Mouse (Mus musculus) megakaryocyte progenitor cell, adult 5-6 weeks (primary cell): ENCODE results near the gene Dst. TPM values are rescaled to one million over a fixed set of nuclear protein-coding genes. Genes with fewer than 3 reads are reported as not detected.

ENCODE experiments used
- ATAC-seq: replicated peaks from 2 replicates; pipeline ENCODE4 v1.8.0; 2016; ENCODE audit warnings: mild to moderate bottlenecking, moderate TSS enrichment, inconsistent platforms; ENCODE audit not compliant: poor library complexity
- total RNA-seq, 2 experiments: library from RNA; stranded (forward) in 1 of 2; stranded (reverse) in 1 of 2; fragments of 157-497, 149-512 nt in 1 of 2; fragments of 200-1000 nt in 1 of 2; gene quantifications; 2 replicates each; pipeline versions ENCODE4 v1.2.3 to v1.2.4; 2015 to 2017

The Dst gene
- total RNA-seq, 2 experiments from 2014 or later, result 1.3 to 3.2 TPM

DNA sequence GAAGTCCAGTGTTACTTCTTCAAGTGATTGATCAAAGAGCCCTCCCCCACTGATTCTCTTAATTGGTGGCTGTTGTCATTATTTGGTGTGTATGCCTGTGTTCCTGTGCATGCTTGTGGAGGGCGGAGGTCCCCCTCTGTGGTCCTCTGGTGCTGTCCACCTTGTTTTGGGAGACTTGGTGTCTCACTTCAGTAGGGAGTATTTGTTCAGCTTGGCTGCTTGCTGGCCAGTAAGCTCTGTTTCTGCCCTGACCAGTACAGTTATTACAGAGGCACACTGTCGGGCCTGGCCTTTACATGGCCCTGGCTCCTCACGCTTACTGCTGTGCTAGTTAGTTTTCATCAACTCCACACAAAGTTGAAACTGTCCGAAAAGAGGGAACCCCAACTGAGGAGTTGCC, 109.3 kb downstream of the Dst start:
- no peak for ATAC-seq

DNA sequence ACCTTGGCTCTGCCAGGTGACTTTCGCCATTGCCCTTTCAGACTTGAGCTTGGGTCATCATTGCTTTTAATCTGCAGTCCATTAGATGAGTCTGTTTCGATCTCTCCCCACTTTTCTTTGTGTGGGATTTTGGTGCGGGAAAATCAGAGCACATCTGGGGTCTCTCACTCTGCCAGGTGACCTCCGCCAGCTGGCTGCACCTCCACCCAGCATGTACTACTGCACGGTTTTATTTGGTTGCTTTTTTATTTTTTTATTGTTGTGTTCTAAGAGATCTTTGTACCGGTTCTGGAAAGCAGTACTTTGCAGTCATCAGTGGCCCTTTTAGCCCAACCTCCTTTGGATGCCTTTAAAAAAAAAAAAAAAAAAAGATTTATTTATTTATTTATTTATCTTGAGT, 112.6 kb downstream of the Dst start:
- no peak for ATAC-seq

DNA sequence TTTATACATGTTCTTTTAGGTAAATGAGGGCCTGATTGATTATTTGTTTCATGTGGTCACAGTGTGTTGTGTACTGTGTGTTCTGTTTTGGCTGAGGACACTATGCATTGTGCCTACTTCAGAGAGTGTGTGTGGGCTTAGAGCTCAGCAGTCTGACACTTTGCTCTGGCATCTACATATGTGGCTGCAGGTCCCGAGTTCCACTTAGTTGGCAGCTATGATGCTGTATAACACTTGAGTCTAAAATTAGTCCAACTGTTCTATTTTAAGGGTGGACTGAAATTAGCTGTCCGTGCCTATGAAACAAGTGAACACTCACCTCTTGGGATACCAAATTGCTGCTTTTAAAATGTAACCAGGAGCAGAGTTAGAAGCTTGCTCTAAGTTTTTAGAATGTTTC, 113.5 kb downstream of the Dst start:
- ATAC-seq, result 0 out of 2 replicates have a peak, but pooled peaks have one; percentile 20

DNA sequence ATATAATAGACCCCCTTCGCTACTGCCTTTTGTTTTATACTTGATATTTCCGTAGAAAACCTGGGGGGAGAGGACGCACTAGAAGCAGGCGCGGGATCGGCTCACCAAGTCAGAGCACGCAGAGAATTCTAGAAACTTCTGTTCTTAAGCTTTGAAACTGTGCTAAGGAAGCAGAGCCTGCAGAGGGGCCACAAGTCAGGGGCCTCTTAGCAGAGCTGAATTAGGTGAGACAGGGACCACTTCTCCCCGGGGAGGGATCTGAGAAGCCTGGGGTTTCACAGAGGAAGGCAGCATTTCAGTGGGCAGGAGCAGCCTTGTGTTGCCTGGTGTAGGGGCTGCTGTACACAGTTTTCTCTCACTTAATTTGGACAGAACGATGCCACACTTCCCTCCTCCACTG, 115.1 kb downstream of the Dst start:
- ATAC-seq, result no peak

GRCm38 (mm10) chr1:34025879-34026278, 117.9 kb downstream of the Dst start:
- no peak for ATAC-seq

GRCm38 (mm10) chr1:34028722-34029121, 120.7 kb downstream of the Dst start:
- peak; percentile 75 for ATAC-seq

GRCm38 (mm10) chr1:34030330-34031021, 122.5 kb downstream of the Dst start:
- no peak for ATAC-seq

GRCm38 (mm10) chr1:34033052-34033451, 125.0 kb downstream of the Dst start:
- no peak for ATAC-seq

- ATAC-seq, result no peak
Observed at GRCm38 (mm10) chr1:34033478-34033877, 125.5 kb downstream of the Dst start.

- no peak for ATAC-seq
Observed at GRCm38 (mm10) chr1:34033958-34034357, 125.9 kb downstream of the Dst start.

DNA sequence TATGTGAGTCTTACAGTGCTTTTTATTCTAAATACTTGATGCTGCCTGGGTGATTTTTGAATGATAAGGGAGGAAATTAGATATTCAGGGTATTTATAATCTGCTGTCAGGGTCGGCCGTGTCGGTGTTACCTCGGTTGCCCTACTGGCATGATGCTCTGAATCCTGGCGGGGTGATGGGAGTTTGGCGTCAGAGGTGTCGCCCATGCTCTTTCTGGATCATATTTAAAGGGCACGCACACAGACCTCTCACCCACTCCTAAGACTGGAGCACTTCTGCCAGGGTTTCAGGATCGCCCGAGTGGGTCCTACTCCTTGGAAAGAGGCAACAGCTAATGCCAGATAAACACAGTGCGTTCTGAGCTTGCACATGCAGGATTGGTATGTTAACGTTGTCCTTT, 128.1 kb downstream of the Dst start:
- no peak for ATAC-seq

DNA sequence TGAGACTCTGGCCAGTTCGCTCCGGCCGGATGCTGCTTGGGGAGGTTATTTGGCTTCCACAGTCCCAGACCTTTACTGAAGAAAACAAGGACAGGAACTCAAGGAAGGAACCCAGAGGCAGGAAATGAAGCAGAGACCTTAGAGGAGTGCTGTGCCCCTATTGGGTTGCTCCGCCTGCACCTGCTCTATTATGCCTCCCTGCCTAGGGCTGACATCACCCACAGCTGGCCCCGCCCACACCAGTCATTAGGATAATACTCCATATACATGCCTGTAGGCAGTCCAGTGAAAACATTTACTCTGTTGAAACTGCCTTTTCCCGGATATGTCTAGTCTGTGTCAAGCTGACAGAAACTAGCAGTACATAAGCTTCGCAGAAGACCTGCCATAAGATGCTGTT, 130.5 kb downstream of the Dst start:
- ATAC-seq, result no peak

- no peak for ATAC-seq
Observed at GRCm38 (mm10) chr1:34040049-34040448, 132.0 kb downstream of the Dst start.

- ATAC-seq, result no peak
Observed at GRCm38 (mm10) chr1:34040901-34041721, 133.1 kb downstream of the Dst start.

DNA sequence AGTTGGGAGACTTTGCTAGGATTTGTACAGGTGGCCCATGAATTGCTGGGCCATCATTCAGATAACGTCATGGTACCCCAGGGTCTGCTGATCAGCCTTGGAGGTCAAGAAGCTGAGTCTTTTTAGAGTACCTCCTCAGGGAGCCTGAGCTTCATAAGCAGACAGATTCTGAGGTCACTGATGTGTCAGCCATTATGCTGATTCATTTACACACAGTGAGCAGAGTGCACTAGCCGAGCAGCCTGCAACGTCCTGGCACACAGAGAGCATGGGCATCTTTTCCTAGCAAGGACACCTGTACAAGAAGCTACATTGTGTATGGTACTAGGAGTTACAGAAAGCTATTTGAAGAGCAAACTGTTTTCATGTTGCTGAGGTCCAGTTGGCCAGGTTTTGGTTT, 134.3 kb downstream of the Dst start:
- ATAC-seq, result no peak

DNA sequence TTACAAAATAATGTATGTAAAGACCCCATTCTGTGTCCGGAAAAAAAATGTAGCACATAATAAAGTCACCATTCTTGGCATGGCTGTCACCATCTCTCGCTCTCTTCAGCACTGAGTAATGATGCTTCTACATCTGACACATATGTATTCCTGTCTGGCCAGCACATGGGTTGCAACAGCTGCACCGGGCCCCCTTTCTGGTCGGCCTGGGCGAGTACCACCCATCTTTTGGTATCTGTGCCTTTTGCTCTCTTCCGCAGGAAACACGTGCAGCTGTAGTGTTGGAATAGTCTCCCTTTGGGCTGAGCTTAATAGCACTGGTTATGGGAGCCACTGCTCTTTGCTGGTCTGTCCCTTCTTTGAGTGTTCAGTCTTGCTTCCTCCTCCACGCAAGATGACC, 135.3 kb downstream of the Dst start:
- ATAC-seq, result no peak

GRCm38 (mm10) chr1:34043836-34044550, 136.0 kb downstream of the Dst start:
- no peak for ATAC-seq

DNA sequence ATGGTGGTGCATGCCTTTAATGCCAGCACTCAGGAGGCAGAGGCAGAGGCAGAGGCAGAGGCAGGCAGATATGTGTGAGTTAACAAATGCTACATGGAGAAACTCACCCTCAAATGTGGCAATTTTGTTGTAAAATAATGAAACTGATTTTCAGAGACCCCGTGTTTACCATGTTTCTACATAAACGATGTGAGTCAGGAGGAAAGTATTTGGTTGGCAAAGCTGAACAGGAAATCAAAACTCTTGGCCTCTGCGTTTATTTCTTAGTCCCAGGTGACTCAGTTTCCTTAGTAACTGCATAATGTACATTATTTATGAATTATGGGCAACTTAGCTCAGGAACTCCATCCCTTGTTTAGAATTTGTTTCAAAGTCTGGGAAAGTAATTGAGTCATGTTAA, 136.7 kb downstream of the Dst start:
- no peak for ATAC-seq

DNA sequence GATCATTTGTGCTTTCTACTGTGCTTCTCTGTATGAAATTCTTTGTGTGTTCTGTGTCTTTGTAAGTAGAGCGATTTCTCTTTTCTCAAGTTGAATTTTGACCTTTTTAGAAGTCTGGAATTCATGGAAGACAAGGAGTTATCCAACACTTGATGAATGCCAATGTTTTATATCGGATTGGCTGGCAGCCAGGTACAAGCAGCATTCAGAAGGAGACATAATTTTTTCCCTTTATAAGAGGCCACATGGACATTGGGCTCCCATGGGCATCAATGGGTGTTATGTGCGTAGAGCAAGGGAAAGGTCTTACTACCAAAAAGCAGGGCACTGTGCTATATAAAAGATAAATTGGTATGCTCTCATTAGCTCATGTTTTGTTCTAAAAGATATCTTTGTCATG, 139.3 kb downstream of the Dst start:
- no peak for ATAC-seq

DNA sequence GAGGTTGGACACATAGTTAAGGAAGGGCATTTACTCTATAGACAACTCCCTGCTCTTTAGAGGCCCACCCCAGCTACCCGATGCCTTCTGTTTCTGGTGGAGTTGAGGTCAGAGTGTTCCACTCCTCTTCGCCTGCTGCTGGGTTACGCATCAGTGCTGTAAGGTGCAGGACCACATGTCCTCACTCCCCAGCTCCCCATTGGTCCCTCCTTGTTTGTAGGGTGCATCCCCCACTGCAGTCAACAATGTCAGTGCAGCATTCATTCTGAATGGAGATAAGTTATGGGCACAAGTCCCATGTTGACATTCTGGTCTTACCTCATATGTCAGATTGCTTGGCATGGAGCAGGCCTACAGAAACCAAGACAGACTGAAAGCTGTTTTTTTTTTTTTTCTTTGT, 143.2 kb downstream of the Dst start:
- no peak for ATAC-seq

- ATAC-seq, result no peak
Observed at GRCm38 (mm10) chr1:34052422-34052821, 144.4 kb downstream of the Dst start.

DNA sequence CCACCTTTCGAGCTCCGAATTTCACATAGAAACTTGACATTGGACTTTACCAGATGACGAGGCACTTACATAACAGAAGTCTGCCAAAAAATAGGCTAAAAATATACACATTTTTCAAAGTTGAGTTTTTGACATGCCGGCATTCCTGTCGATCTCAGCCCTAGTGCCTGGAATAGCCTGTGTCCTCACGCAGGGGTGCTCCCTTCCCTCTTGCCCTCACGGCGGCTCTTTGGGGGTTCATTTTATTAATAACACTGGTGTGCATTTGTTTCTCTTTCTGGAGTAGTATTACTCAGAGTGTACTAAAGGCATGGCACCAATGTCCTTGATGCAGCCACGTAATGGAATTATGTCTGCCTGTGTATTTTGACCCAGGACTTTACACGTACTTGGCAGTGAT, 146.9 kb downstream of the Dst start:
- ATAC-seq, result no peak
